Mouse (Mus musculus) lung, embryonic 16.5 days (tissue): ENCODE data around the gene Bmt2. TPM values are rescaled to one million over a fixed set of nuclear protein-coding genes. Genes with fewer than 3 reads are reported as not detected.

Source experiments
- ATAC-seq: fragments of 200-750 bp; cut with Nextera tagmentation; 2 replicates; pipeline ENCODE4 v1.8.0; 2017; ENCODE audit warnings: low read depth, mild to moderate bottlenecking, moderate library complexity
- H3K27ac ChIP-seq: fragments of 300-500 bp; sonication (generic); 2 replicates; pipeline ENCODE4 v1.5.1; 2014; ENCODE audit warnings: mild to moderate bottlenecking, control low read depth, low read length
- H3K27me3 ChIP-seq: fragments of 300-500 bp; sonication (generic); 2 replicates; pipeline ENCODE4 v1.6.1; 2014; ENCODE audit warnings: low read depth, low read length, mixed read lengths; ENCODE audit not compliant: control insufficient read depth, insufficient read depth
- H3K36me3 ChIP-seq: fragments of 300-500 bp; sonication (generic); 2 replicates; pipeline ENCODE4 v1.6.1; 2014; ENCODE audit warnings: low read length; ENCODE audit not compliant: control insufficient read depth, insufficient read depth
- H3K4me1 ChIP-seq: fragments of 300-500 bp; sonication (generic); replicated peaks from 2 replicates; pipeline ENCODE4 v1.6.1; 2014; ENCODE audit warnings: low read length, mixed read lengths; ENCODE audit not compliant: control insufficient read depth, insufficient read depth
- H3K4me2 ChIP-seq: fragments of 300-500 bp; sonication (generic); 2 replicates; pipeline ENCODE4 v1.6.1; 2014; ENCODE audit warnings: low read depth, low read length, control low read depth
- H3K4me3 ChIP-seq: fragments of 300-500 bp; sonication (generic); 2 replicates; pipeline ENCODE4 v1.5.1; 2014; ENCODE audit warnings: mild to moderate bottlenecking, low read length, control low read depth
- H3K9ac ChIP-seq: fragments of 300-500 bp; sonication (generic); 2 replicates; pipeline ENCODE4 v1.6.1; 2014; ENCODE audit warnings: low read length, control low read depth
- H3K9me3 ChIP-seq: fragments of 300-500 bp; sonication (generic); 2 replicates; pipeline ENCODE4 v1.6.1; 2016; ENCODE audit warnings: low read length; ENCODE audit not compliant: control insufficient read depth
- WGBS: fragments of 180-500 bp; shearing (Covaris S2); extraction: QIAGEN DNeasy Blood & Tissue Kit; methylation state at CpG from one replicate; pipeline ENCODE4 v1.1.7; 2014; 5-methylcytosine and 5-hydroxymethylcytosine counted together
- polyA plus RNA-seq: library from polyadenylated mRNA; unstranded; fragments of >200 nt; fragmentation: Nextera tagmentation; extraction: Ambion mirVana; gene quantifications from 2 replicates; pipeline ENCODE4 v1.2.1, GENCODE M21; 2015

Gene Bmt2
- polyA plus RNA-seq, 1 experiment from 2014 or later: 18.6 TPM

DNA sequence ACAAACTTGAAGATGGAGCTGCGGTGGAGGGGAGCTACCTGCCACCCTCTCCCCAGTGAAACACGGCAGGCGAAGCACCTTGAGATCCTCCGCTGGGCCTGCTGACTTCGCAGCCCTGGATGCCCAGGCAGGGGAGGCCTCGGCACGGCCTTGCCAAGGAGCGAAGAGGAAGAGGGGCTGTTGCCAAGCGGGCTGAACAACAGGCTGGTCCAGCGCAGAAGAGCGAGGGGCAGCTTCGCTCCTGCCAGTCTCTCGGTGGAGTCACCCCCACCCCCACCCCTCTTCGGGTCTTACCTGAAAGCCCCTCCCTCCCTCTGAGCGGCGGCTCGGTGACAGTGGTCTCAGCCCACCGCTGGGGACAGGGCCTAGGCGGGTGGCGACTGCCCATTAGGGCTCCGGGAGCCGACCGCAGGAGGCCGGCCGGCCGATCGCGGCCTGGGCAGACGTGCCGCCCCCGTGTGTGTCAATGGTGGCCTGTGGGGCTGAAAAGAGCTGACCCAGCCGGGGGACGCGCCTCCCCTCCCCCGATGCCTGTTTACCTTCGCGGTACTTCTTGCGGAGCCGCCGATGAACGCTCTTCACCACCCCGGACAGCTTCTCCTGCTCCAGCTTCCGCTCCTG lies 515 bp downstream of the Bmt2 start:
- Histone ChIP-seq H3K36me3 (no peaks in the 10 kb centered on the region), H3K4me2 (peak overlapping the region; percentile 88), H3K9ac (peak overlapping the region; percentile 97), H3K27me3 (no peaks in the 10 kb centered on the region), H3K27ac (peak overlapping the region; percentile 95), H3K4me3 (peak overlapping the region; percentile 71), H3K9me3 (no peaks in the 10 kb centered on the region), H3K4me1 (peaks cover 2% of the 10 kb centered on the region; the same call in 1 of the 2 replicates)
- peak; percentile 71 for ATAC-seq
- WGBS: under 1% methylated on average over 37 of the region's 43 CpGs

DNA sequence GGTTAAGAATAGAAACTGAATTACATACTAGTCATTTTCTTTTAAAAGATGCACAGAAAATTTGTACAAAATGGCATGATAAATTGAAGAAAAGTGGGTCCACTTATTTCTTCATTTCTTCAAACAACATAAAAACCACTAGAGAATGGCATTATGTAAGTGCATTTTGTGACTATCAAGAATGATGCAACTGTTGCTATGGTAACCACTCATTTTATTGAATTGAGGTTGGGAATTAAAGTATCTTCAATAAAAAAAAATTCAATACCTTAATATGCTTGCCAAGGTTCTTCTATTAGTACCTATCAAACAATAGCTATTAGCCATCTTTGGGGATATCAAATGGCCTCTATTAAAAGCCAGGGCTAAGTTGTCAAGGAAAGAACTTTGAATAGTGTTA lies 1.6 kb downstream of the Bmt2 start:
- H3K4me2 ChIP-seq: peak overlapping the region; percentile 88
- H3K36me3 ChIP-seq: no peaks in the 10 kb centered on the region

DNA sequence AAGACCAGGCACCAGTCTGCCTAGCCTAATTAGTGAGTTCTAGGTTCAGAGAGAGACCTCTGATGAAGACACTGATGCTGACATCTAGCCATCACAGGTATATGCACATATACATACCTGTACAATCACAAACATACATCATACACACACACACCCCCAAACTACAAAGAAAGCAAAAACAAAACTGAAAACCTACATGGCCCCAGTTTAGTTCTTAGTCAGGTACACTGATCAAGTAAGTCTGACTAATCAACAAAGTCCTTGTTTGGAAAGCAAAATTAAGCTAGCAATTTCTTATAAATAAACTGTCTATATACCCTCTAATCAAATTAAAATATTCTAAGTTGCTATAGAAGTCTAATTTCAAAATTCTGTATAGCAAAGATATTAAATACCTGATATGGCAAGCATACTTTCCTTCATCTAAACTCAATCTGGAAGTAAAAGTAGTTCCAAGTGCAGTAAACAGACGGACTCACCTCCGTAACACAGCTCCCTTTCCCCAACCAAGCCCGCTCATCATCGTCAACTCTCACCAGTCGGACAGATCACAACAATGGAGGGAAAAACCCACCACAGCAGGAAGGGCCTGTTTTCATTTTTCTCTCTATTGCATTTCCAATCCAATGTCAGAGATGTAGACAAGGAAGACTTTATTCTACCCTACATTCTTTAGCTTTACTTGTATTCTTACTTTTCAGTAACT lies 3.0 kb downstream of the Bmt2 start:
- no peak overlapping the region for H3K4me3 ChIP-seq
- no peak for ATAC-seq
- no peaks in the 10 kb centered on the region for H3K36me3 ChIP-seq
- no peaks in the 10 kb centered on the region for H3K27me3 ChIP-seq
- H3K9me3 ChIP-seq: no peaks in the 10 kb centered on the region
- no peak overlapping the region for H3K27ac ChIP-seq
- peaks cover 2% of the 10 kb centered on the region; the same call in 1 of the 2 replicates for H3K4me1 ChIP-seq
- no peak overlapping the region for H3K9ac ChIP-seq
- 85% methylated on average over 5 of the region's 5 CpGs for WGBS
- no peak overlapping the region for H3K4me2 ChIP-seq

More for the DNA sequence above, 1.6 kb downstream of the Bmt2 start:
- no peak for ATAC-seq
- Histone ChIP-seq H3K27me3 (no peaks in the 10 kb centered on the region), H3K9ac (no peak overlapping the region), H3K27ac (no peak overlapping the region), H3K4me1 (peaks cover 2% of the 10 kb centered on the region; the same call in 1 of the 2 replicates), H3K9me3 (no peaks in the 10 kb centered on the region), H3K4me3 (no peak overlapping the region; the same call in 1 of the 2 replicates)

DNA sequence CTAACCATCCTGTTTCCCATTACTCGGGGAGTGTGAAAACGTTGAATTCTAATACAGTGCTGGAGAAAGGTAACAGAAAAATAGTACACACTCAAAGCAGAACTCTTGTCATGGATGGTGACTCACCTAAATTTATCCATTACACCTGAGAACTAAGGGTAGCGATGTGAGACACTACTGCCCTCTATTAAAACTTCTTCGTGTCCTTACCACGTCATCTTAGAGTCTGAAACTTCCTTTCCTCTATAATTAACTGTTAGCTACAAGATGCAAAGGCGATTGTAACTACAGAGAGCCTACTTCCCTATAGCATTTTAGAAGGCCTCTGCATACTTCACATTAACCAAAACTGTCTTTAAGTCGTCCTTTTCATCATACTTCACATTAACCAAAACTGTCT lies 12.1 kb downstream of the Bmt2 start:
- no peak overlapping the region for H3K4me3 ChIP-seq
- H3K27ac ChIP-seq: no peak overlapping the region
- WGBS: 83% methylated on average over 7 of the region's 7 CpGs

DNA sequence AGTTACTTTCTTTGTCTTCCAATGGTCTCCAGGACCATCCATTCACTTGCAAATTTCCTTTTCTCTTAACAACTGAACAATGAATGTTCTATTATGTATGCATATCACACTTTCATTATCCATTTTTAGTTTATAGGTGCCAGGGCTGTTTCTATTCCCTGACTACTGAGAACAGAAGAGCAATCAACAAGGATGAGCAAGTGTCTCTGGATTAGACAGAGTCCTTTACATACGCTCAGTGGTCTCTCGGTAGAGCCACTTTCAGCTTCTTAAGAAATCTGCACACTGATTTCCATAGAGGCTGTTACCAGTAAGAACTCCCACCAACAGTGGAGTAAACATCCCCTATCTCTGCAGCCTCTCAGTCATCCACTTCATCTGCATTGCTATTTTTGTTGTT lies 19.8 kb downstream of the Bmt2 start:
- 95% methylated on average over 2 of the region's 2 CpGs for WGBS

More for the DNA sequence above, 12.1 kb downstream of the Bmt2 start:
- H3K27me3 ChIP-seq: no peaks in the 10 kb centered on the region
- ATAC-seq: no peak
- H3K4me2 ChIP-seq: no peak overlapping the region
- H3K4me1 ChIP-seq: no peaks in the 10 kb centered on the region
- no peaks in the 10 kb centered on the region for H3K9me3 ChIP-seq
- no peak overlapping the region for H3K9ac ChIP-seq
- peaks cover 3% of the 10 kb centered on the region for H3K36me3 ChIP-seq

DNA sequence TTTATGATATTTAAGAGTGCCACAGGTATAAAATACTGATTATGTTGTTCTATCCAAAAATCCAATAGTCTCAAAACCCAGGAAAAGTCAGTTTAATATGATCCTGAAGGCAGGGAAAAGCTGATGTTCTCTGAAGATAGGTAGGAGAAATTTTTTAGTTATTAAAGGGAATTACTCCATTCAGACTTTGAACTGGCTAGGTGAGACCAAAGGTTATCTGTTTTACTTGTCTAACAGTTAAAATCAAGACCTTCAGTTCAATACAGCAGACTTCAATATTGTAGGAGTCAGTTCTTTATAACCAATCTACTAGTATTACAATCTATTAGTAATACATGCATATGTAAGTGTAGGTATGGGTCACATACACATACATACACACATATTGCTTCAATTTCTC lies 23.7 kb downstream of the Bmt2 start:
- Histone ChIP-seq H3K4me2 (no peak overlapping the region), H3K36me3 (peaks cover 5% of the 10 kb centered on the region; the same call in 1 of the 2 replicates), H3K9me3 (no peaks in the 10 kb centered on the region), H3K9ac (no peak overlapping the region), H3K27ac (no peak overlapping the region), H3K4me1 (no peaks in the 10 kb centered on the region), H3K27me3 (no peaks in the 10 kb centered on the region), H3K4me3 (no peak overlapping the region)
- ATAC-seq: no peak

More for the DNA sequence above, 19.8 kb downstream of the Bmt2 start:
- H3K9me3 ChIP-seq: no peaks in the 10 kb centered on the region
- H3K4me2 ChIP-seq: no peak overlapping the region
- no peak for ATAC-seq
- peaks cover 5% of the 10 kb centered on the region for H3K36me3 ChIP-seq
- no peaks in the 10 kb centered on the region for H3K4me1 ChIP-seq
- H3K27me3 ChIP-seq: no peaks in the 10 kb centered on the region
- no peak overlapping the region for H3K4me3 ChIP-seq
- no peak overlapping the region for H3K27ac ChIP-seq
- H3K9ac ChIP-seq: no peak overlapping the region

DNA sequence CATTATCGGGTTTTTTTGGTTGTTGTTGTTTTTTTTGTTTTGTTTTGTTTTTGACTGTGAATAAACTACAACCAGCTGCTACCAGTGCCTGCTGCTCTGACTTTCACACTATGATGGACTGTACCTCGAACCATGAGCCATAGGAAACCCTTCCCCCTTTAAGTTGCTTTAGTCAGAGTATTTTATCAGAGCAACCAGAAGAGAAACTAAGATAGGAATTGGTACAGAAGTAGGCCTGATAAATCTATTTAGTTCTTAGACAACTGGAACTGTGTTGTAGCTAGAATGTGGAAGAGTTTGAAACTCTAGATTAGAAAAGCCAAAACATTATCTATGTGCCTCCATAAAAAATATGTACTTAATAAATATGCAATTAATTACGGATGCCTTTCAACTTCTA lies 25.5 kb downstream of the Bmt2 start:
- WGBS: 89% methylated on average over 3 of the region's 3 CpGs
- H3K36me3 ChIP-seq: peaks cover 6% of the 10 kb centered on the region; the same call in 1 of the 2 replicates

DNA sequence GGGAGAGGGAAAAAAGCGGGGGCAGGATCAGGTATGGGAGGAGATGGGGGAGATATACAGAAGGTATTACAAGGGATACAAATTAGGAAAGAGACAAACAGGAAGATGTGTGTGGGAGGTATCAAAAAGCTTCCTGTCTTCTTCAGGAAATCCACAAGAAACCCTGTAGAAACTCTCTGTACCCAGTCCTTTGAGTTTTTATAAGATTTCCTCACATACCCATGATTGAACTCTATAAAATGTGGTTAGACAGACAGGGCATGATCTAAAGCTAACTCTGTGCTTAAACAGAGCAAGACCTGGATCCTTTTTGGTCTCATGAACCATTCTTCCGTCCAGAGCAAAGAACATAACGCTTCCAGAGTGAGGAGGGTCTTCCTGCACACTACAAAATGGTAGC lies 26.9 kb downstream of the Bmt2 start:
- Histone ChIP-seq H3K4me3 (no peak overlapping the region), H3K36me3 (peaks cover 6% of the 10 kb centered on the region; the same call in 1 of the 2 replicates), H3K27me3 (no peaks in the 10 kb centered on the region), H3K4me2 (no peak overlapping the region), H3K9me3 (no peaks in the 10 kb centered on the region; the same call in 1 of the 2 replicates), H3K9ac (no peak overlapping the region), H3K27ac (no peak overlapping the region), H3K4me1 (no peaks in the 10 kb centered on the region)
- no peak for ATAC-seq
- 84% methylated on average over 3 of the region's 3 CpGs for WGBS

More for the DNA sequence above, 25.5 kb downstream of the Bmt2 start:
- Histone ChIP-seq H3K27me3 (no peaks in the 10 kb centered on the region), H3K4me3 (no peak overlapping the region), H3K4me2 (no peak overlapping the region), H3K9me3 (no peaks in the 10 kb centered on the region; the same call in 1 of the 2 replicates), H3K27ac (no peak overlapping the region), H3K9ac (no peak overlapping the region), H3K4me1 (no peaks in the 10 kb centered on the region)
- no peak for ATAC-seq

DNA sequence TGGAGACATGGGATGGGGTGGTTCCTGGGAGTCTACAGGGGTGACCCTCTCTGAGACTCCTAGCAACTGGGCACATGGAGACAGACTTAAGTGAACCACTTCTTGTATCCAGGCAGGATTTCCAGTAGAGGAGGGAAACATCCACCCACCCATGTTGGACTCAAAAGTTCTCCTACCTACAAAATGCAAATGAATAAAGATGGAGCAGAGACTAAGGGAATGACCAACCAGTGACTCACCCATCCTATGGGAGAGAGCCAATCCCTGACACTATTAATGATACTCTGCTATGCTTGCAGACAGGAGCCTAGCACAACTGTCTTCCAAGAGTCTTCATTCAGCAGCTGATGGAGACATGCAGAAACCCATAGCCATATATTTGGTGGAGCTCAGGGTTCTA lies 29.5 kb downstream of the Bmt2 start:
- no peaks in the 10 kb centered on the region; the same call in 1 of the 2 replicates for H3K9me3 ChIP-seq
- no peak overlapping the region for H3K9ac ChIP-seq
- H3K4me1 ChIP-seq: no peaks in the 10 kb centered on the region
- no peak overlapping the region for H3K4me3 ChIP-seq
- H3K36me3 ChIP-seq: peaks cover 6% of the 10 kb centered on the region; the same call in 1 of the 2 replicates
- no peaks in the 10 kb centered on the region for H3K27me3 ChIP-seq
- no peak overlapping the region for H3K27ac ChIP-seq
- no peak overlapping the region for H3K4me2 ChIP-seq
- ATAC-seq: no peak
